Mouse (Mus musculus) bone marrow, adult 2 months (tissue): ENCODE measurements around the gene Gng10.

Source experiments
- CTCF ChIP-seq: fragments of 200-500 bp; IDR thresholded peaks from 2 replicates; pipeline ENCODE4 v1.5.1; 2011; ENCODE audit warnings: low read length, control low read depth; ENCODE audit not compliant: control insufficient read depth, insufficient read depth
- POLR2A ChIP-seq: fragments of 200-500 bp; IDR thresholded peaks from 2 replicates; pipeline ENCODE4 v1.6.1; 2011; ENCODE audit warnings: low read depth, mild to moderate bottlenecking, control low read depth, low read length, borderline replicate concordance; ENCODE audit not compliant: control insufficient read depth

DNA sequence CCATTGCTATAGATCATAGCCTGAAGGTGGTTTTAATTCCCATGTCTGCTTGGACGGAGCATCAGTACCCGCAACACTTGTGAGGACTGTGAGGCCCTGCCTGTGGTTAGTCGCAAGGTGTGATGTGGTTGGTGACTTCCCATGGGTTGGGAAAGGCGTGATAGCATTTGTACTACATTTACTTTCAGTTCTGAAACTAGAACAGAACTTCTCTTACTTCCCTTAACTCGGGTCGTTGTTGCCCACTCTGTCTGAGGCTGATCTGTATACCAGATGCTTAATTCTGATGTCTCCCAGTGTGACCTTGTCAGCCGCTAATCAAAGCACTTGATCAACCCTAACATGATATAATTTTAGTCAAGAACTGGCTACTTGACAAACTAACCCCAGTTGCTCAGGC, 25.7 kb upstream of the Gng10 start:
- TF ChIP-seq POLR2A (no peak), CTCF (no peak)
